Mouse (Mus musculus) lung, postnatal 0 days (tissue): ENCODE data around the gene 3110082I17Rik. TPM values are rescaled to one million over a fixed set of nuclear protein-coding genes. Genes with fewer than 3 reads are reported as not detected.

Experiments
- ATAC-seq: fragments of 200-750 bp; cut with Nextera tagmentation; 2 replicates; pipeline ENCODE4 v1.8.0; 2017; ENCODE audit warnings: moderate library complexity
- DNase-seq: peaks from one replicate; pipeline ENCODE4 v3.0.0-alpha.2; 2016; ENCODE audit warnings: low spot score
- H3K27ac ChIP-seq: fragments of 300-500 bp; sonication (generic); 2 replicates; pipeline ENCODE4 v1.5.1; 2014; ENCODE audit warnings: antibody characterized with exemption, mild to moderate bottlenecking, low read length, mixed read lengths
- H3K27me3 ChIP-seq: fragments of 300-500 bp; sonication (generic); replicated peaks from 2 replicates; pipeline ENCODE4 v1.6.1; 2014; ENCODE audit warnings: low read length, mixed read lengths; ENCODE audit not compliant: insufficient read depth
- H3K36me3 ChIP-seq: fragments of 300-500 bp; sonication (generic); 2 replicates; pipeline ENCODE4 v1.6.1; 2014; ENCODE audit warnings: low read length, mixed read lengths; ENCODE audit not compliant: insufficient read depth
- H3K4me1 ChIP-seq: fragments of 300-500 bp; sonication (generic); 2 replicates; pipeline ENCODE4 v1.6.1; 2014; ENCODE audit warnings: antibody characterized with exemption, low read depth, low read length, mixed read lengths; ENCODE audit not compliant: insufficient read depth
- H3K4me2 ChIP-seq: fragments of 300-500 bp; sonication (generic); replicated peaks from 2 replicates; pipeline ENCODE4 v1.6.1; 2014; ENCODE audit warnings: low read depth, mild to moderate bottlenecking, low read length, moderate library complexity, mixed read lengths
- H3K4me3 ChIP-seq: fragments of 300-500 bp; sonication (generic); 2 replicates; pipeline ENCODE4 v1.5.1; 2014; ENCODE audit warnings: low read depth, low read length
- H3K9ac ChIP-seq: fragments of 300-500 bp; sonication (generic); replicated peaks from 2 replicates; pipeline ENCODE4 v1.6.1; 2014; ENCODE audit warnings: low read depth, mild to moderate bottlenecking
- H3K9me3 ChIP-seq: fragments of 300-500 bp; sonication (generic); 2 replicates; pipeline ENCODE4 v1.6.1; 2016; ENCODE audit warnings: low read length, mixed read lengths
- CTCF ChIP-seq: IDR thresholded peaks from 2 replicates; pipeline ENCODE4 v1.5.1; 2016; ENCODE audit warnings: antibody characterized with exemption, mild to moderate bottlenecking
- EP300 ChIP-seq: IDR thresholded peaks from 2 replicates; pipeline ENCODE4 v1.6.1; 2016; ENCODE audit warnings: antibody characterized with exemption, mild to moderate bottlenecking, control low read depth
- WGBS: fragments of 180-500 bp; shearing (Covaris S2); extraction: QIAGEN DNeasy Blood & Tissue Kit; methylation state at CpG from one replicate; pipeline ENCODE4 v1.1.7; 2014; 5-methylcytosine and 5-hydroxymethylcytosine counted together
- polyA plus RNA-seq: library from polyadenylated mRNA; unstranded; fragments of >200 nt; fragmentation: Nextera tagmentation; extraction: Ambion mirVana; gene quantifications from 2 replicates; pipeline ENCODE4 v1.2.1, GENCODE M21; 2015

The 3110082I17Rik gene
- polyA plus RNA-seq, 1 experiment from 2014 or later: 16.1 TPM

GRCm38 (mm10) chr5:139368638-139369320 lies 91.5 kb downstream of the 3110082I17Rik start:
- no peak overlapping the region for H3K9ac ChIP-seq
- 80% methylated on average over 11 of the region's 11 CpGs for WGBS
- H3K36me3 ChIP-seq: no peaks in the 10 kb centered on the region
- H3K9me3 ChIP-seq: no peaks in the 10 kb centered on the region
- H3K27ac ChIP-seq: no peak overlapping the region
- H3K4me3 ChIP-seq: no peak overlapping the region
- H3K4me2 ChIP-seq: no peak overlapping the region
- no peak for ATAC-seq
- DNase-seq: no peak
- H3K27me3 ChIP-seq: no peaks in the 10 kb centered on the region
- no peak for TF ChIP-seq EP300
- peaks cover 21% of the 10 kb centered on the region for H3K4me1 ChIP-seq

GRCm38 (mm10) chr5:139367884-139368458 lies 92.4 kb downstream of the 3110082I17Rik start:
- Histone ChIP-seq H3K9me3 (no peaks in the 10 kb centered on the region), H3K4me3 (no peak overlapping the region), H3K4me1 (peaks cover 21% of the 10 kb centered on the region), H3K36me3 (no peaks in the 10 kb centered on the region), H3K27me3 (no peaks in the 10 kb centered on the region), H3K9ac (no peak overlapping the region), H3K27ac (no peak overlapping the region), H3K4me2 (no peak overlapping the region)
- no peak for DNase-seq
- WGBS: 77% methylated on average over 4 of the region's 4 CpGs
- no peak for TF ChIP-seq CTCF
- TF ChIP-seq EP300: no peak
- no peak for ATAC-seq

GRCm38 (mm10) chr5:139366484-139366883 lies 93.8 kb downstream of the 3110082I17Rik start:
- DNase-seq: no peak
- Histone ChIP-seq H3K36me3 (no peaks in the 10 kb centered on the region), H3K27ac (no peak overlapping the region), H3K9me3 (no peaks in the 10 kb centered on the region), H3K4me1 (peaks cover 14% of the 10 kb centered on the region; the same call in 1 of the 2 replicates), H3K4me3 (no peak overlapping the region), H3K9ac (no peak overlapping the region), H3K27me3 (no peaks in the 10 kb centered on the region), H3K4me2 (no peak overlapping the region)
- no peak for TF ChIP-seq CTCF
- TF ChIP-seq EP300: no peak
- 60% methylated on average over 11 of the region's 11 CpGs for WGBS
- ATAC-seq: no peak

GRCm38 (mm10) chr5:139365827-139366226 lies 94.5 kb downstream of the 3110082I17Rik start:
- H3K9ac ChIP-seq: no peak overlapping the region
- no peaks in the 10 kb centered on the region for H3K27me3 ChIP-seq
- no peaks in the 10 kb centered on the region for H3K36me3 ChIP-seq
- TF ChIP-seq EP300 (no peak), CTCF (no peak)
- H3K4me2 ChIP-seq: no peak overlapping the region
- peak; percentile 40 for DNase-seq
- H3K4me1 ChIP-seq: peaks cover 9% of the 10 kb centered on the region; the same call in 1 of the 2 replicates
- no peak overlapping the region for H3K4me3 ChIP-seq
- no peak for ATAC-seq
- no peak overlapping the region for H3K27ac ChIP-seq
- WGBS: 50% methylated on average over 1 of the region's 1 CpGs
- no peaks in the 10 kb centered on the region for H3K9me3 ChIP-seq

- Histone ChIP-seq H3K4me2 (peak overlapping the region; percentile 33; the same call in 1 of the 2 replicates), H3K9me3 (no peaks in the 10 kb centered on the region), H3K36me3 (no peaks in the 10 kb centered on the region), H3K4me1 (peaks cover 9% of the 10 kb centered on the region; the same call in 1 of the 2 replicates), H3K9ac (no peak overlapping the region), H3K4me3 (no peak overlapping the region), H3K27me3 (no peaks in the 10 kb centered on the region), H3K27ac (peak overlapping the region; percentile 86)
- 19% methylated on average over 5 of the region's 5 CpGs for WGBS
- ATAC-seq (peak; percentile 39), DNase-seq (peak; percentile 56)
- no peak for TF ChIP-seq CTCF
Observed at GRCm38 (mm10) chr5:139364911-139365571, 95.3 kb downstream of the 3110082I17Rik start.

GRCm38 (mm10) chr5:139364260-139364910 lies 95.9 kb downstream of the 3110082I17Rik start:
- H3K9ac ChIP-seq: no peak overlapping the region
- peak overlapping the region; percentile 33 for H3K4me2 ChIP-seq
- H3K4me1 ChIP-seq: peaks cover 9% of the 10 kb centered on the region; the same call in 1 of the 2 replicates
- WGBS: 13% methylated on average over 12 of the region's 12 CpGs
- ATAC-seq: peak; percentile 84
- H3K36me3 ChIP-seq: no peaks in the 10 kb centered on the region
- DNase-seq: peak; percentile 84
- H3K27ac ChIP-seq: peak overlapping the region; percentile 86
- no peak overlapping the region for H3K4me3 ChIP-seq
- no peaks in the 10 kb centered on the region for H3K9me3 ChIP-seq
- no peaks in the 10 kb centered on the region for H3K27me3 ChIP-seq
- TF ChIP-seq EP300 (peak; percentile 100), CTCF (peak; percentile 99)
